Mouse (Mus musculus): Measurements from ENCODE around the gene Aamdc. TPM values are rescaled to one million over a fixed set of nuclear protein-coding genes. Genes with fewer than 3 reads are reported as not detected.

The Aamdc gene
- polyA plus RNA-seq (2015; fragmentation: Nextera tagmentation; extraction: Ambion mirVana), result 56.7 and 61.8 TPM in 2 replicates

DNA sequence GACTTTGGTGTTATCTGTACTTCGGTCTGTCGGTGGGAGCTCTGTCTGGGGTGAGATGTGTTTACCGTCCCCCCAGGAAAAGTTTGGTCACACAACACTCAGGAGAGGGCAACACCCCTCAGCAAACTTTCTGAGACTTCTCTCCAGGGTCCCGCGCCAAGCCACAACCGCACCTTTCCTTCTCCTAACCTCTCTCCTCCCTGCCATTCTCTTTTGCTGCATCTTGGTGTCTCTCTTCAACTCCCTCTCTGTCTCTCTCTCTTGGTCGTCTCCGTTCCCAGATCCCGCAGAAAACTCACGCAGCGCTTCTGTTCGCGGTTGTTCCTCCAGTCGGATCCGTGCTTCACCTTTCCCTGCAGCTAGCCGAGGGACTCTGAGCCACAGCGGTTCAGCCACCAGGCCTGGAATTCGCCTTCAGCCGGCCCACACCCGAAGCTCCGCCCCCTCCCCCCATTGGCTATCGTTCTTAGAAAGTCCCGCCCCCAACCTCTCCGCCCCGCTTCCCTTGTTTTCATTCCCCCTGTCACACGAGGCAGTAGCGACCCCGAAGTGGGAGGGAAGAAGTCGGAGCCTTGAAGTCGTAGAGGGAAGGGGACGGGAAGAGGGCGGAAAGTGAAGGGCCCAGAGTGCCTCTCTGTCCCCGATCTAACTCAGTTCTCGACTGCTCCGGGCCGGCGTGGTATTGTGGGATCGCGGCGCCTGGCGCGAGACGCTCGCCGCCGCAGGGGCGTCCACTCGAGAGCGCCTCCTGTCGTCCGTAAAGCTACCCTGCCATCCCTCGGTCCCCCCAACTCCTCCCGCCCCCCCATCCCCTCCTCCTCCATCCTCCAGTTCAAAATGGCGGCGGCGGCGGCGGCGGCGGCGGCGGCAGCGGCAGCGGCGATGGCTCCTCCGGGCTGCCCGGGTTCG lies at the start of gene Aamdc, which contains the start of gene Rsf1:
Aamdc (minus strand) TSS at position 431 of the 909 bp plus-strand sequence.
Rsf1 (plus strand) TSS at position 823 of the 909 bp plus-strand sequence.
- peak within 1 kb of the TSS; percentile 97 for H3K27ac ChIP-seq (ENCODE audit: low read depth, low read length)
- no peaks in the 10 kb centered on the region for H3K9me3 ChIP-seq (ENCODE audit: control insufficient read depth, low read length)
- peak within 1 kb of the TSS; percentile 77 for H3K4me2 ChIP-seq (ENCODE audit: low read length)
- peak within 1 kb of the TSS; percentile 86 for H3K4me3 ChIP-seq (ENCODE audit: low read length)
- peaks cover 9% of the 10 kb centered on the region for H3K4me1 ChIP-seq (ENCODE audit: control insufficient read depth, insufficient read depth, low read depth, low read length)
- WGBS, result under 1% methylated on average over 45 of the region's 68 CpGs
- peak within 1 kb of the TSS; percentile 99 for H3K9ac ChIP-seq (ENCODE audit: low read depth, low read length)
- H3K36me3 ChIP-seq (ENCODE audit: control insufficient read depth, insufficient read depth, low read length), result no peaks in the 10 kb centered on the region
- no peaks in the 10 kb centered on the region for H3K27me3 ChIP-seq (replicated peaks; ENCODE audit: control insufficient read depth, insufficient read depth, low read length)
- peak; percentile 98 for ATAC-seq

DNA sequence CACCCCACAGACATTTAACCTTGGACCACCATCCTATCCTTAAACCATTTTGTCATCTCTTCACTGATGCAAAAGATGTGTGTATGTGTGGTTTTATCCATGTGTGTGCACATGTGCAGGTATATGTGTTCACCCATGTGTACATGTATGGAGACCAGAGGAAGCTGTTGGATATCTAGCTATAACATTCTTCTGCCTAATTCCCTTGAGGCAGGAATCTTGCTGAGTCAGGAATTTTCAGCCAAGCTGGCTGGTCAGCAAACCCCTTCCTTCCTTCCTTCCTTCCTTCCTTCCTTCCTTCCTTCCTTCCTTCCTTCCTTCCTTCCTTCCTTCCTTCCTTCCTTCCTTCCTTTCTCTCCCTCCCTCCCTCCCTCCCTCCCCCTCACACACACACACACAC lies 44.1 kb upstream of the Aamdc start:
- H3K4me2 ChIP-seq (ENCODE audit: low read length), result no peak overlapping the region
- H3K9ac ChIP-seq (ENCODE audit: low read depth, low read length), result no peak overlapping the region
- H3K27me3 ChIP-seq (replicated peaks; ENCODE audit: control insufficient read depth, insufficient read depth, low read length), result no peaks in the 10 kb centered on the region
- no peaks in the 10 kb centered on the region for H3K9me3 ChIP-seq (ENCODE audit: control insufficient read depth, low read length)
- H3K36me3 ChIP-seq (ENCODE audit: control insufficient read depth, insufficient read depth, low read length), result no peaks in the 10 kb centered on the region
- H3K4me3 ChIP-seq (ENCODE audit: low read length), result no peak overlapping the region
- no peaks in the 10 kb centered on the region for H3K4me1 ChIP-seq (ENCODE audit: control insufficient read depth, insufficient read depth, low read depth, low read length)
- ATAC-seq, result no peak
- H3K27ac ChIP-seq (ENCODE audit: low read depth, low read length), result no peak overlapping the region

DNA sequence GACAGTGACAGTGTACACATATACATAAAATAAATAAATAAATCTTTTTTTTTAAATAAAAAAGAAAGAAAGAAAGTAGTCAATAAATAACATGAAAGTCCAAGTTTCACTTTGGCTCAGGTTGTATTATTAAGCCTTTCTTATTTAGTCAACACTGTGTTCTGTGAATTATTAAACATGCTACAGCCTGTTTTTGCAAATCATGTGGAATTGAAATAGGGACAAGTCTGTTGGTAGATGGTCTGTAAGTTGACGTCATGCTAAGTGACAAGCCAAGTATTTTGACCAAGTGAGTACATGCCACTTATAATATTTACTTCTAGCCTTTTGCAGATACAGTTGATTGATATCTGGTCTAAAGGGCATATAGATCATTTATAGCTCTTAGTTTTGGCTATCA lies 43.4 kb upstream of the Aamdc start:
- Histone ChIP-seq H3K36me3 (ENCODE audit: control insufficient read depth, insufficient read depth, low read length) (no peaks in the 10 kb centered on the region; the same call in 1 of the 2 replicates), H3K27me3 (replicated peaks; ENCODE audit: control insufficient read depth, insufficient read depth, low read length) (no peaks in the 10 kb centered on the region), H3K4me1 (ENCODE audit: control insufficient read depth, insufficient read depth, low read depth, low read length) (no peaks in the 10 kb centered on the region), H3K4me2 (ENCODE audit: low read length) (no peak overlapping the region), H3K4me3 (ENCODE audit: low read length) (no peak overlapping the region), H3K27ac (ENCODE audit: low read depth, low read length) (no peak overlapping the region), H3K9ac (ENCODE audit: low read depth, low read length) (no peak overlapping the region), H3K9me3 (ENCODE audit: control insufficient read depth, low read length) (no peaks in the 10 kb centered on the region)
- 90% methylated on average over 1 of the region's 1 CpGs for WGBS
- no peak for ATAC-seq

- Histone ChIP-seq H3K9me3 (ENCODE audit: control insufficient read depth, low read length) (no peaks in the 10 kb centered on the region), H3K36me3 (ENCODE audit: control insufficient read depth, insufficient read depth, low read length) (no peaks in the 10 kb centered on the region; the same call in 1 of the 2 replicates), H3K4me1 (ENCODE audit: control insufficient read depth, insufficient read depth, low read depth, low read length) (no peaks in the 10 kb centered on the region), H3K27ac (ENCODE audit: low read depth, low read length) (no peak overlapping the region), H3K4me3 (ENCODE audit: low read length) (no peak overlapping the region), H3K4me2 (ENCODE audit: low read length) (no peak overlapping the region), H3K9ac (ENCODE audit: low read depth, low read length) (no peak overlapping the region), H3K27me3 (replicated peaks; ENCODE audit: control insufficient read depth, insufficient read depth, low read length) (no peaks in the 10 kb centered on the region)
- ATAC-seq, result no peak
- 91% methylated on average over 5 of the region's 5 CpGs for WGBS
These were observed 42.0 kb upstream of the Aamdc start for GRCm38 (mm10) chr7:97621346-97621745.

DNA sequence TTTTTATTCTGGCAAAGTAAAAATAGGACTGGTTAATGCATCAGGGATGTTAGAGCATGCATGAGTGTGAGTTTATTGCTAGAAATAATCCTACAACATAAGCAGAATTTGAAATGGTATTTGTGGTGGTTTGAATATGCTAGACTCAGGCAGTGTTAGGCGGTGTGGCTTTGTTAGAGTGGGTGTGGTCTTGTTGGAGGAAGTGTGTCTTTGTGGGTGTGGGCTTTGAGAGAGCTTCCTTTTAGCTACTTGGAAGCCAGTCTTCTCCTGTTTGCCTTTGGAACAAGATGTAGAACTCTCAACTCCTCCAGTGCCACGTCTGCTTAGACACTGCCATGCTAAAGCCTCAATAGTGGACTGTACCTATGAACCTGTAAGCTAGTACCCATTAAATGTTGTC lies 19.3 kb upstream of the Aamdc start:
- 96% methylated on average over 2 of the region's 2 CpGs for WGBS
- no peak for ATAC-seq
- no peak overlapping the region for H3K4me3 ChIP-seq (ENCODE audit: low read length)

DNA sequence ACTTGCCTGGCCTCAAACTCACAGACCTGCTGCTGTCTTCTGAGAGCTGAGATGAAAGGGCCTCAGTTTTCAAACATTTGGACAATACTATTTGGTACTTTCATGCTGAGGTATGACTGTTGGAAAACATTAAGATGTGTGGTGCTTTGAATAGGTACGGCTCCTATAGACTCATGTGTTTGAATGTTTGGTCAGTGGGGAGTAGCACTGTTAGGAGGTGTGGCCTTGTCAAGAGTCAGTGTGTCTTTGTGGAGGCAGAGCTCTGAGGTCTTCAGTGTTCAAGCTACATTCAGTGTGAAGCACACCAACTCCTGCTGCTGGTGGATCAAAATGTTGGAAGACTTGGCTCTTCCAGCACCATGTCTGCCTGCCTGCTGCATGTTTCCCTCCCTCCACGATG lies 14.2 kb upstream of the Aamdc start:
- no peaks in the 10 kb centered on the region for H3K9me3 ChIP-seq (ENCODE audit: control insufficient read depth, low read length)
- H3K4me2 ChIP-seq (ENCODE audit: low read length), result no peak overlapping the region
- no peak overlapping the region for H3K9ac ChIP-seq (ENCODE audit: low read depth, low read length)
- H3K27me3 ChIP-seq (replicated peaks; ENCODE audit: control insufficient read depth, insufficient read depth, low read length), result no peaks in the 10 kb centered on the region
- H3K36me3 ChIP-seq (ENCODE audit: control insufficient read depth, insufficient read depth, low read length), result no peaks in the 10 kb centered on the region
- 98% methylated on average over 2 of the region's 2 CpGs for WGBS
- no peak overlapping the region for H3K4me3 ChIP-seq (ENCODE audit: low read length)
- no peak overlapping the region for H3K27ac ChIP-seq (ENCODE audit: low read depth, low read length)
- peaks cover 7% of the 10 kb centered on the region for H3K4me1 ChIP-seq (ENCODE audit: control insufficient read depth, insufficient read depth, low read depth, low read length)
- ATAC-seq, result no peak

More for the DNA sequence above, 19.3 kb upstream of the Aamdc start:
- no peaks in the 10 kb centered on the region for H3K9me3 ChIP-seq (ENCODE audit: control insufficient read depth, low read length)
- H3K27ac ChIP-seq (ENCODE audit: low read depth, low read length), result no peak overlapping the region
- no peaks in the 10 kb centered on the region for H3K4me1 ChIP-seq (ENCODE audit: control insufficient read depth, insufficient read depth, low read depth, low read length)
- no peak overlapping the region for H3K4me2 ChIP-seq (ENCODE audit: low read length)
- no peaks in the 10 kb centered on the region for H3K36me3 ChIP-seq (ENCODE audit: control insufficient read depth, insufficient read depth, low read length)
- H3K9ac ChIP-seq (ENCODE audit: low read depth, low read length), result no peak overlapping the region
- H3K27me3 ChIP-seq (replicated peaks; ENCODE audit: control insufficient read depth, insufficient read depth, low read length), result no peaks in the 10 kb centered on the region

DNA sequence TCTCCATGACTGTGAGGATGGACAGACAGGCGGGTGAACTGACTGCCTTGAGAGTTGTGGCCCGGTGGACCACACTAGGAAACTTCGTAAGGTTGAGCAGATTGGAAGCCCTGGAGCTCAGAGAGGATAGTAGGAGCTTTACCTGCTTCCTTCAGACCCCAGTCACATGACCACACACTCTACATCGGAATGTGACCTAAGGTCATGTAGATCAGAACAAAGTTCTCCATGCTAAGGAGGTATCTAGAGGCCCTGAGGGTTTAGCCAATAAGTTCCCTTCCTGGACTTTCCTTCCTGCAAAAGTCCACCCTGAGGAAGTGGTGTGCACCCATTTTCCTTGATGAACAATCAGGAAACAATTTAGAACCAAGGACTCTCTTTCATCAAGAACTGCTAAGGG lies 13.1 kb upstream of the Aamdc start:
- Histone ChIP-seq H3K27me3 (replicated peaks; ENCODE audit: control insufficient read depth, insufficient read depth, low read length) (no peaks in the 10 kb centered on the region), H3K9ac (ENCODE audit: low read depth, low read length) (no peak overlapping the region), H3K9me3 (ENCODE audit: control insufficient read depth, low read length) (no peaks in the 10 kb centered on the region), H3K4me3 (ENCODE audit: low read length) (no peak overlapping the region), H3K27ac (ENCODE audit: low read depth, low read length) (no peak overlapping the region), H3K4me2 (ENCODE audit: low read length) (no peak overlapping the region), H3K4me1 (ENCODE audit: control insufficient read depth, insufficient read depth, low read depth, low read length) (peaks cover 7% of the 10 kb centered on the region), H3K36me3 (ENCODE audit: control insufficient read depth, insufficient read depth, low read length) (no peaks in the 10 kb centered on the region)
- 97% methylated on average over 4 of the region's 4 CpGs for WGBS
- ATAC-seq, result no peak

- H3K27me3 ChIP-seq (replicated peaks; ENCODE audit: control insufficient read depth, insufficient read depth, low read length), result no peaks in the 10 kb centered on the region
- WGBS, result 82% methylated on average over 6 of the region's 6 CpGs
- no peak overlapping the region for H3K4me2 ChIP-seq (ENCODE audit: low read length)
- peaks cover 7% of the 10 kb centered on the region for H3K4me1 ChIP-seq (ENCODE audit: control insufficient read depth, insufficient read depth, low read depth, low read length)
- no peak overlapping the region for H3K27ac ChIP-seq (ENCODE audit: low read depth, low read length)
- no peak overlapping the region for H3K4me3 ChIP-seq (ENCODE audit: low read length)
- H3K9ac ChIP-seq (ENCODE audit: low read depth, low read length), result no peak overlapping the region
- no peaks in the 10 kb centered on the region for H3K36me3 ChIP-seq (ENCODE audit: control insufficient read depth, insufficient read depth, low read length)
- no peaks in the 10 kb centered on the region for H3K9me3 ChIP-seq (ENCODE audit: control insufficient read depth, low read length)
- ATAC-seq, result no peak
These were observed 12.0 kb upstream of the Aamdc start for GRCm38 (mm10) chr7:97591336-97591735.

GRCm38 (mm10) chr7:97590488-97590887 lies 11.2 kb upstream of the Aamdc start:
- H3K27ac ChIP-seq (ENCODE audit: low read depth, low read length), result no peak overlapping the region
- H3K36me3 ChIP-seq (ENCODE audit: control insufficient read depth, insufficient read depth, low read length), result no peaks in the 10 kb centered on the region
- 34% methylated on average over 3 of the region's 3 CpGs for WGBS
- H3K4me1 ChIP-seq (ENCODE audit: control insufficient read depth, insufficient read depth, low read depth, low read length), result peaks cover 7% of the 10 kb centered on the region
- H3K27me3 ChIP-seq (replicated peaks; ENCODE audit: control insufficient read depth, insufficient read depth, low read length), result no peaks in the 10 kb centered on the region
- no peak overlapping the region for H3K9ac ChIP-seq (ENCODE audit: low read depth, low read length)
- no peak overlapping the region for H3K4me3 ChIP-seq (ENCODE audit: low read length)
- no peak overlapping the region for H3K4me2 ChIP-seq (ENCODE audit: low read length)
- no peak for ATAC-seq
- H3K9me3 ChIP-seq (ENCODE audit: control insufficient read depth, low read length), result no peaks in the 10 kb centered on the region
